Comparison of ENCODE assay signal across 29 mouse cellular contexts in the genomic region with DNA sequence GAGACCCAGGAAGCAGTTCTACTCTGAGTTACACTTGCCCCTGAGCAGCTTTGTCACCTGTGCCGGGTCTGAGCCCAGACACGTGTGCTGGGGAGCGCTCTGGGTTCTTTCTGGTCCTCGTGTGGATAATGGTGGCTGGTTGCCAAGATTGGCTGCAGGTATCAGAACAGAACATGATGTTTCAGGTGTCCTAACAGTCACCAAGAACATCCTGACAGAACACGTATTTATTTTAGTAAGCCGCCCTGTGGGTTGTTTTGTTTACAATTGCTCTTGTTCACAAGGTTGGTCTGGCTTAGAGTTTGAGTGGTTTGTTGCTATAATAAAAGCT. TPM values are rescaled to one million over a fixed set of nuclear protein-coding genes. Genes with fewer than 3 reads are reported as not detected.
A peak's percentile ranks its signal among the peaks of the same experiment; 100 is the strongest.
DNase-seq lines count a peak whose midpoint lies in the region; ATAC-seq and TF ChIP-seq lines count a peak whose summit lies in the region.
"Had no signal": no experiment of that assay in that cellular context is flagged by ENCODE, and none has a peak within 500 bp of the region (broad histone marks: within the 10 kb centered on the region; RNA-seq: fewer than 3 reads in every experiment).

No protein-coding gene starts in this region.

- H3K27ac ChIP-seq in heart, embryonic 15.5 days = peak overlapping the region; percentile 47; the same call in 1 of the 2 replicates
- H3K27ac ChIP-seq in heart, embryonic 11.5 days (ENCODE audit: low read depth, low read length) = no peak overlapping the region
- H3K27ac ChIP-seq in thymus, adult 2 months (ENCODE audit: control insufficient read depth, insufficient read depth, low read length) = peak overlapping the region; percentile 29; the same call in 1 of the 2 replicates
- peak overlapping the region; percentile 15; the same call in 1 of the 2 replicates for H3K27ac ChIP-seq in liver, embryonic 15.5 days (replicated peaks)
- peak overlapping the region; percentile 92 for H3K27ac ChIP-seq in stomach, postnatal 0 days (replicated peaks)
- H3K27ac ChIP-seq: embryonic facial prominence, embryonic 13.5 days; forebrain, embryonic 12.5 days; hindbrain, embryonic 12.5 days; hindbrain, postnatal 0 days; kidney, postnatal 0 days; limb, embryonic 10.5 days; limb, embryonic 15.5 days; lung, embryonic 15.5 days; midbrain, embryonic 15.5 days; neural tube, embryonic 15.5 days had no signal

- no peak for TF ChIP-seq POLR2A in thymus, adult 2 months (IDR thresholded peaks at IDR 0.05; ENCODE audit: control insufficient read depth, extremely low read depth, insufficient read depth, low read length, poor library complexity)

- TF ChIP-seq EP300 in stomach, postnatal 0 days (optimal IDR thresholded peaks at IDR 0.05) = no peak

- H3K9ac ChIP-seq in heart, embryonic 15.5 days = no peak overlapping the region
- no peak overlapping the region for H3K9ac ChIP-seq in heart, embryonic 11.5 days (ENCODE audit: low read depth, low read length)
- H3K9ac ChIP-seq in liver, embryonic 15.5 days = no peak overlapping the region
- H3K9ac ChIP-seq in stomach, postnatal 0 days (ENCODE audit: low read length) = peak overlapping the region; percentile 31; the same call in 1 of the 2 replicates
- H3K9ac ChIP-seq: embryonic facial prominence, embryonic 13.5 days; forebrain, embryonic 12.5 days; hindbrain, embryonic 12.5 days; limb, embryonic 15.5 days; lung, embryonic 15.5 days; midbrain, embryonic 15.5 days; neural tube, embryonic 15.5 days had no signal

- DNase-seq in thymus, adult 2 months = no peak
- DNase-seq in thymus, adult 18-20 months = no peak
- DNase-seq in stomach, postnatal 0 days (ENCODE audit: low spot score) = no peak
- no peak for DNase-seq in gastrocnemius, postnatal 25 days
- no peak for DNase-seq in cerebellum, postnatal 4 days (ENCODE audit: low spot score in 2 of 2)
- DNase-seq: cerebellum, adult 2 months; cerebellum, postnatal 25 days; embryo, embryonic 11 days; heart, postnatal 36 days; kidney, postnatal 4 days; layer of hippocampus, adult 9-11 months; lung, postnatal 4 days; retina, postnatal 1 day; right cerebral cortex, postnatal 14 days had no signal

- H3K4me1 ChIP-seq in heart, embryonic 15.5 days (replicated peaks) = peaks cover 7% of the 10 kb centered on the region; the same call in 1 of the 2 replicates
- H3K4me1 ChIP-seq in heart, embryonic 11.5 days (ENCODE audit: control insufficient read depth, insufficient read depth, low read length) = no peaks in the 10 kb centered on the region
- peaks cover 7% of the 10 kb centered on the region for H3K4me1 ChIP-seq in thymus, adult 2 months (replicated peaks; ENCODE audit: control insufficient read depth, insufficient read depth, low read length)
- H3K4me1 ChIP-seq in liver, embryonic 15.5 days (replicated peaks) = peaks cover 27% of the 10 kb centered on the region
- peaks cover 3% of the 10 kb centered on the region; the same call in 1 of the 2 replicates for H3K4me1 ChIP-seq in stomach, postnatal 0 days (replicated peaks; ENCODE audit: control insufficient read depth, insufficient read depth)
- H3K4me1 ChIP-seq: embryonic facial prominence, embryonic 13.5 days; limb, embryonic 10.5 days; limb, embryonic 15.5 days; lung, embryonic 15.5 days; neural tube, embryonic 15.5 days had no signal

- no peaks in the 10 kb centered on the region for H3K9me3 ChIP-seq in heart, embryonic 15.5 days (replicated peaks)
- no peaks in the 10 kb centered on the region for H3K9me3 ChIP-seq in heart, embryonic 11.5 days (replicated peaks; ENCODE audit: control insufficient read depth, low read length)
- no peaks in the 10 kb centered on the region for H3K9me3 ChIP-seq in liver, embryonic 15.5 days (replicated peaks)
- no peaks in the 10 kb centered on the region for H3K9me3 ChIP-seq in stomach, postnatal 0 days (ENCODE audit: control insufficient read depth, low read length)
- H3K9me3 ChIP-seq: embryonic facial prominence, embryonic 13.5 days; forebrain, embryonic 12.5 days; hindbrain, embryonic 12.5 days; limb, embryonic 10.5 days; limb, embryonic 15.5 days; lung, embryonic 15.5 days; midbrain, embryonic 15.5 days; neural tube, embryonic 15.5 days had no signal

- H3K27me3 ChIP-seq in heart, embryonic 15.5 days = no peaks in the 10 kb centered on the region
- H3K27me3 ChIP-seq in heart, embryonic 11.5 days (ENCODE audit: control insufficient read depth, insufficient read depth, low read length) = no peaks in the 10 kb centered on the region
- no peaks in the 10 kb centered on the region for H3K27me3 ChIP-seq in thymus, adult 2 months (ENCODE audit: control insufficient read depth, insufficient read depth, low read length)
- H3K27me3 ChIP-seq in liver, embryonic 15.5 days = no peaks in the 10 kb centered on the region
- H3K27me3 ChIP-seq in stomach, postnatal 0 days (ENCODE audit: control insufficient read depth, insufficient read depth, low read length) = no peaks in the 10 kb centered on the region
- H3K27me3 ChIP-seq: embryonic facial prominence, embryonic 13.5 days; forebrain, embryonic 12.5 days; hindbrain, embryonic 12.5 days; limb, embryonic 15.5 days; lung, embryonic 15.5 days; midbrain, embryonic 15.5 days; neural tube, embryonic 15.5 days had no signal

- TF ChIP-seq CTCF in thymus, adult 2 months (IDR thresholded peaks at IDR 0.05; ENCODE audit: borderline replicate concordance, control insufficient read depth, extremely low read depth, insufficient read depth, low read length, poor library complexity) = no peak
- no peak for TF ChIP-seq CTCF in stomach, postnatal 0 days (IDR thresholded peaks at IDR 0.05; ENCODE audit: low read depth)

- H3K4me3 ChIP-seq in heart, embryonic 15.5 days = no peak overlapping the region
- no peak overlapping the region for H3K4me3 ChIP-seq in heart, embryonic 11.5 days (ENCODE audit: low read depth, low read length)
- H3K4me3 ChIP-seq in thymus, adult 2 months (ENCODE audit: control insufficient read depth, insufficient read depth, low read length) = no peak overlapping the region
- H3K4me3 ChIP-seq in liver, embryonic 15.5 days (replicated peaks) = no peak overlapping the region
- H3K4me3 ChIP-seq in stomach, postnatal 0 days (ENCODE audit: low read depth, low read length) = no peak overlapping the region
- H3K4me3 ChIP-seq: embryonic facial prominence, embryonic 13.5 days; erythroblast, embryonic 14.5 days; forebrain, embryonic 12.5 days; hindbrain, embryonic 12.5 days; limb, embryonic 10.5 days; limb, embryonic 15.5 days; lung, embryonic 15.5 days; midbrain, embryonic 15.5 days; neural tube, embryonic 15.5 days had no signal

- 80% methylated on average over 6 of the region's 6 CpGs for WGBS in heart, embryonic 15.5 days
- WGBS in heart, embryonic 11.5 days (ENCODE audit: insufficient replicate concordance) = 78% methylated on average over 6 of the region's 6 CpGs
- WGBS in thymus, adult 2 months = 64% methylated on average over 6 of the region's 6 CpGs
- 50% methylated on average over 6 of the region's 6 CpGs for WGBS in liver, embryonic 15.5 days (ENCODE audit: insufficient replicate concordance)
- WGBS in stomach, postnatal 0 days = 44% methylated on average over 6 of the region's 6 CpGs

- ATAC-seq in heart, embryonic 15.5 days (replicated peaks; ENCODE audit: insufficient number of reproducible peaks, insufficient read depth, low FRiP score, low read depth) = no peak
- no peak for ATAC-seq in heart, embryonic 11.5 days (replicated peaks; ENCODE audit: insufficient number of reproducible peaks, low FRiP score, low TSS enrichment)
- ATAC-seq in liver, embryonic 15.5 days (ENCODE audit: insufficient read depth) = no peak
- no peak for ATAC-seq in stomach, postnatal 0 days (ENCODE audit: low FRiP score, low TSS enrichment)
- ATAC-seq: CD4-positive, CD25-positive, alpha-beta regulatory T cell, adult 4 months; hindbrain, postnatal 0 days; midbrain, embryonic 15.5 days had no signal

- no peak overlapping the region for H3K4me2 ChIP-seq in heart, embryonic 15.5 days
- no peak overlapping the region for H3K4me2 ChIP-seq in heart, embryonic 11.5 days
- no peak overlapping the region for H3K4me2 ChIP-seq in liver, embryonic 15.5 days
- no peak overlapping the region for H3K4me2 ChIP-seq in stomach, postnatal 0 days (replicated peaks; ENCODE audit: low read depth)
- H3K4me2 ChIP-seq: embryonic facial prominence, embryonic 13.5 days; forebrain, embryonic 12.5 days; hindbrain, embryonic 12.5 days; limb, embryonic 15.5 days; lung, embryonic 15.5 days; midbrain, embryonic 15.5 days; neural tube, embryonic 15.5 days had no signal

- peaks cover 26% of the 10 kb centered on the region for H3K36me3 ChIP-seq in heart, embryonic 15.5 days
- peaks cover 8% of the 10 kb centered on the region for H3K36me3 ChIP-seq in heart, embryonic 11.5 days (ENCODE audit: control insufficient read depth, insufficient read depth, low read length)
- 0 out of 2 replicates have a peak, but pooled peaks cover 3% of the 10 kb centered on the region for H3K36me3 ChIP-seq in thymus, adult 2 months (ENCODE audit: control insufficient read depth, insufficient read depth, low read length)
- H3K36me3 ChIP-seq in liver, embryonic 15.5 days (replicated peaks) = peaks cover 8% of the 10 kb centered on the region
- peaks cover 5% of the 10 kb centered on the region for H3K36me3 ChIP-seq in stomach, postnatal 0 days (ENCODE audit: control insufficient read depth, insufficient read depth, low read length)

RNA-seq across cellular contexts. Expression of a gene that starts 8.0 kb away (rescaled TPM):
- 27.8 and 32.7 TPM in 2 replicates for polyA plus RNA-seq in heart, embryonic 15.5 days (2015; fragmentation: Nextera tagmentation; extraction: Ambion mirVana)
- 33.1 and 44.9 TPM in 2 replicates for polyA plus RNA-seq in heart, embryonic 11.5 days (2014; fragmentation: Nextera tagmentation; extraction: Ambion mirVana)
- 36.5 and 39.5 TPM in 2 replicates for polyA plus RNA-seq in thymus, adult 2 months (2012; rRNA removed)
- polyA plus RNA-seq in liver, embryonic 15.5 days (2015; fragmentation: Nextera tagmentation; extraction: Ambion mirVana) = 9.1 and 9.4 TPM in 2 replicates
- 37.8 and 44.8 TPM in 2 replicates for polyA plus RNA-seq in stomach, postnatal 0 days (2015; fragmentation: Nextera tagmentation; extraction: Ambion mirVana)
- 10 to 100 TPM in 1 of 2 experiments, 1 to 10 TPM in 1; 9.9 to 11.8 TPM for total RNA-seq in gastrocnemius, postnatal 25 days (2021)

RNA-seq across cellular contexts. Expression of a gene that starts 29.4 kb away (rescaled TPM):
- polyA plus RNA-seq in heart, embryonic 15.5 days (2015; fragmentation: Nextera tagmentation; extraction: Ambion mirVana) = 45.0 and 57.2 TPM in 2 replicates
- polyA plus RNA-seq in heart, embryonic 11.5 days (2014; fragmentation: Nextera tagmentation; extraction: Ambion mirVana) = 32.4 and 37.4 TPM in 2 replicates
- 120 and 132 TPM in 2 replicates for polyA plus RNA-seq in thymus, adult 2 months (2012; rRNA removed)
- 37.0 and 45.5 TPM in 2 replicates for polyA plus RNA-seq in liver, embryonic 15.5 days (2015; fragmentation: Nextera tagmentation; extraction: Ambion mirVana)
- 174 and 177 TPM in 2 replicates for polyA plus RNA-seq in stomach, postnatal 0 days (2015; fragmentation: Nextera tagmentation; extraction: Ambion mirVana)
- 10 to 100 TPM; 23.5 to 39.7 TPM for total RNA-seq in gastrocnemius, postnatal 25 days (2021)
